Mouse (Mus musculus) megakaryocyte-erythroid progenitor cell, adult 5 weeks (primary cell): ENCODE results near the gene Mif. TPM values are rescaled to one million over a fixed set of nuclear protein-coding genes. Genes with fewer than 3 reads are reported as not detected.

Experiments used
- polyA plus RNA-seq: library from polyadenylated mRNA; stranded (reverse); fragments of >175 nt; gene quantifications from 2 replicates; pipeline ENCODE4 v1.2.3, GENCODE M21; 2012

Mif gene
- polyA plus RNA-seq, result 2,192 and 2,368 TPM in 2 replicates

DNA sequence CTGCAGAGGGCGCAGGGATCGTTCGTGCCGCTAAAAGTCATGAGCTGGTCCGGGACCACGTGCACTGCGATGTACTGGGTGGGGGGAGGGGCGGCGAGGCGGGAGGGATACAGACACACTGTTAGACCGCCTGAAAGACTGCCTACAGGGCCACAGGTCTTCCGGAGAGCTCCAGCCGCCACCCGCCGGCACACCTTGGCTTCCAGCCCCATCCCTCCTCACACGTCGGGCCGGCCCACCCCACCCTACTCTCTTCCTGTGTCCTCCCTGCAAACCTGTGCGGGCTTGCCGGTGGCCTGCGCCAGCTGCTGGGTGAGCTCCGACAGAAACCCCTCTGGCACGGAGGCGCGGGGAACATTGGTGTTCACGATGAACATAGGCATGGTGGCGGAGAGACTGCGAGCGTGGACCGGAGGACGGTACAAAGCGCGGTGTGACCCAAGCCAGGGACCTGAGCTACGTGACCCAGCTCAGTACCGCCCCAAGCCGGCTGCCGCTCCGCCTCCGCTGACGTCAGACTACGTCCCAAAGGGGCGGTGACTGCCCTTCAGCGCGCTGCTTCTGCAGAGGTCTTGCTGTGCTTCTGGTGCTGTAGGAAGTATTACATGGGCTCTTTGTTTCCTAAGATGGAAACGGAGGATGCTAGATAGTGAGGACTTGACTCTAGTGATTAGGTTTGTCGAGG is at the start of gene Mif:
TSS of gene Mif (minus strand) at position 455 of the 685 bp plus-strand sequence.

DNA sequence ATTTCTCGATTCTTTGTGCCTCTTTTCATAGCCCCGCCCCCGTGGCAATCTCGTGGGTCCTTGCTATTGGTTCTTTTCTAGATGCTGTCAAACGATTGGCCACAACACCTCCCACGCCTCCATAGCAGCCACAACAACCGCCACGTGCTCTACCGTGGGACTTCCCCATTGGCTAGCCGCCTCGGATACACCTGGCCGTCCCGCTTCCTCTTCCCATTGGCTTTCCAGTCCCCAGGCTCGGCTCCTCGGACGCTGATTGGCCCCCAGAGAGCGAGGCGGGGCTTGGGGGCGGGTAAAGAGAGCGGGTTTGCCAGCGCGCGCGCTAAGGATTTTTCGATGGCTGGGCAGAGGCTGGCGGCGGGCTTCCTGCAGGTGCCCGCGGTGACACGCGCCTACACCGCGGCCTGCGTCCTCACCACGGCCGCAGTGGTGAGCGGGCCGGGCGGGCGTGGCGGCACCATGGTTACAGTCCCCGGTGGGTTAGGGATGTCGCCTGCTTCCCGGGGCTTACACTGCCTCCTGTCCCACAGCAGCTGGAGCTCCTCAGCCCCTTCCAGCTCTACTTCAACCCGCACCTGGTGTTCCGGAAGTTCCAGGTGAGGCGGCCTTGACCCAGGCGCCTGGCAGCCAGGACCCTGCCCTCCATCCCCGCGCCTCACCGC is 33.2 kb upstream of the Mif start, which contains the start of gene Derl3:
TSS of gene Derl3 (plus strand) at position 325 of the 662 bp plus-strand sequence.

DNA sequence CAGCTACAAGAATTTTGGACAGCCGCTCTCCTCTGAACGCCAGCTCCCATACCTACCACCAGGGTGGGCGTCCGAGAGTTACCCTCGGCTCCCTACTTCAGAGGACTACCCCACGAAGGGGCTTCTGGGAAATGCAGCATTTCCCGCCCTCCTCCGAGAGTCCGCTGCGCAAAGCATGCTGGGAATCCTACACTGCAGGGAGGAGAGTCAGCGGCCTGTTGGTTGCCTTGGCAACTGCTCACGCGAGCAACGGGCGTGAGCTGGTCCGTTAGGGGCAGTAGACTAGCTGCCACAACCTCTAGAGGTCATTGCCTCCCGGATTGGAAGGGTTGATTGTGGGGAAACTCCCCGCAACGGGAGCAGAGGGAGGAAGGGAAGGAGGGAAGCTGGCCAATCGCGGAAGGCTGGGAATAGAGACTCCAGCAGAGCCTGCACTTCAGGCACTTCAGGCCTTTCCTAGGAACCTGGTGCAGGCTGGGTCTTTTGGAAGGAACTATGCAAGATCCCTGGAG is 22.7 kb downstream of the Mif start, which contains the start of gene Gstt2:
TSS of gene Gstt2 (minus strand) at position 177 of the 512 bp plus-strand sequence.

DNA sequence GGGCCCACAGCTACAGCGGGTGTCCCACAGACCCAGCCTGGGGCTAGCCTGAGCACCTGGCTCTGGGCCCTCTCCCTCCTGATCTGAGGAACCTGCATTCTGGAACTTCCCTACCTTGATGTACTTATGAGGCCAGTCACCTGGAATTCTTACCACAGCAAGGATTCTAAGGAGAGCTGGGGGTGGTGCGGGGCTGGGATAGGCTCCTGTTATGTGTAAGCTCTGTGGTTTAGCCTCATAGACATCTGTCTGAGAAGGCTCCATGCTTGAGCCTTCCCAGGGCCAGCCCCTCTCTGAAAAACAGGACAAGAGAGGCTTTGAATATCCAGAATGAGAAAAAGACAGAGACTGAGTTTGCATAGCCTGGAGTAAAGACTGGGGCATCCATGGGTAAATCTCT is 37.6 kb downstream of the Mif start, which contains the start of gene Gstt4:
TSS of gene Gstt4 (minus strand) at position 101 of the 400 bp plus-strand sequence.

Other genes with a start within 250 kb of the Mif start
- 0.68 and 1.6 TPM in 2 replicates for gene Susd2, start 216.2 kb downstream of the Mif start, polyA plus RNA-seq
- gene Cabin1, start 95.9 kb downstream of the Mif start, polyA plus RNA-seq, result 95.9 and 105 TPM in 2 replicates
- gene Ddt, start 86.8 kb downstream of the Mif start, polyA plus RNA-seq, result 95.8 and 97.5 TPM in 2 replicates
- not detected in 2 replicates for gene Gm20441, start 79.3 kb downstream of the Mif start, polyA plus RNA-seq
- gene Gstt3, start 78.8 kb downstream of the Mif start, polyA plus RNA-seq, result 4.0 and 4.4 TPM in 2 replicates
- gene Gstt1, start 61.7 kb downstream of the Mif start, polyA plus RNA-seq, result 0.38 and 0.93 TPM in 2 replicates
- gene Gstt4, start 37.7 kb downstream of the Mif start, polyA plus RNA-seq, result not detected in 2 replicates
- 7.5 and 8.4 TPM in 2 replicates for gene Gstt2, start 22.8 kb downstream of the Mif start, polyA plus RNA-seq
- gene Derl3, start 33.2 kb upstream of the Mif start, polyA plus RNA-seq, result 9.1 and 10.6 TPM in 2 replicates
- 308 and 343 TPM in 2 replicates for gene Smarcb1, start 61.4 kb upstream of the Mif start, polyA plus RNA-seq
- 187 and 201 TPM in 2 replicates for gene Chchd10, start 72.9 kb upstream of the Mif start, polyA plus RNA-seq
- gene Mmp11, start 76.3 kb upstream of the Mif start, polyA plus RNA-seq, result 0.65 and 0.74 TPM in 2 replicates
- not detected in 2 replicates for gene Gm867, start 80.4 kb upstream of the Mif start, polyA plus RNA-seq
- 1.4 and 2.1 TPM in 2 replicates for gene Vpreb3, start 82.8 kb upstream of the Mif start, polyA plus RNA-seq
- 0.09 and 0.22 TPM in 2 replicates for gene Gm5134, start 94.3 kb upstream of the Mif start, polyA plus RNA-seq
- 3.7 and 5.0 TPM in 2 replicates for gene Zfp280b, start 172.4 kb upstream of the Mif start, polyA plus RNA-seq